Mouse (Mus musculus) CD4-positive, CD25-positive, alpha-beta regulatory T cell, adult 9 weeks (primary cell): ENCODE measurements around the gene Tsen54. TPM values are rescaled to one million over a fixed set of nuclear protein-coding genes. Genes with fewer than 3 reads are reported as not detected.

Source experiments
- polyA plus RNA-seq: library from polyadenylated mRNA; unstranded; fragments of 100-300 nt; shearing (Covaris generic); gene quantifications from one replicate; pipeline ENCODE4 v1.2.1, GENCODE M21; 2017

The Tsen54 gene
- polyA plus RNA-seq = 13.0 TPM

GRCm38 (mm10) chr11:115814605-115815450, at the start of gene Tsen54:
Gene Tsen54, plus strand, starts transcription at chr11:115814724.

GRCm38 (mm10) chr11:115765103-115765606, 49.4 kb upstream of the Tsen54 start, which contains the start of gene Tmem94:
Gene Tmem94, plus strand, starts transcription at chr11:115765433.

GRCm38 (mm10) chr11:115813507-115814296, 822 bp upstream of the Tsen54 start, which contains the start of gene Caskin2:
Gene Caskin2, minus strand, starts transcription at chr11:115813639.

GRCm38 (mm10) chr11:115823774-115824740, 9.5 kb downstream of the Tsen54 start, which contains the start of gene Llgl2:
Gene Llgl2, plus strand, starts transcription at chr11:115824049.

GRCm38 (mm10) chr11:115858354-115858753, 43.8 kb downstream of the Tsen54 start, which contains the start of gene Myo15b:
Gene Myo15b, plus strand, starts transcription at chr11:115858406.

Other genes with a start within 250 kb of the Tsen54 start
- gene Mrps7, start 210.8 kb upstream of the Tsen54 start, polyA plus RNA-seq = 68.3 TPM
- gene Gga3, start 210.7 kb upstream of the Tsen54 start, polyA plus RNA-seq = 71.5 TPM
- gene Mif4gd, start 201.8 kb upstream of the Tsen54 start, polyA plus RNA-seq = 198 TPM
- 70.8 TPM for gene Slc25a19, start 186.4 kb upstream of the Tsen54 start, polyA plus RNA-seq
- gene Grb2, start 106.1 kb upstream of the Tsen54 start, polyA plus RNA-seq = 10.7 TPM
- 35.9 TPM for gene Tmem94, start 49.3 kb upstream of the Tsen54 start, polyA plus RNA-seq
- gene Caskin2, start 1.1 kb upstream of the Tsen54 start, polyA plus RNA-seq = 2.9 TPM
- gene Llgl2, start 9.3 kb downstream of the Tsen54 start, polyA plus RNA-seq = 35.4 TPM
- gene Myo15b, start 43.7 kb downstream of the Tsen54 start, polyA plus RNA-seq = 0.24 TPM
- 0.38 TPM for gene Smim5, start 85.2 kb downstream of the Tsen54 start, polyA plus RNA-seq
- gene Smim6, start 97.3 kb downstream of the Tsen54 start, polyA plus RNA-seq = 0.86 TPM
- 48.9 TPM for gene Sap30bp, start 118.6 kb downstream of the Tsen54 start, polyA plus RNA-seq
- 23.0 TPM for gene Recql5, start 118.8 kb downstream of the Tsen54 start, polyA plus RNA-seq
- 0.07 TPM for gene Itgb4, start 160.0 kb downstream of the Tsen54 start, polyA plus RNA-seq
- 40.7 TPM for gene Galk1, start 198.0 kb downstream of the Tsen54 start, polyA plus RNA-seq
- gene H3f3b, start 213.2 kb downstream of the Tsen54 start, polyA plus RNA-seq = 1,313 TPM
- gene Unk, start 215.6 kb downstream of the Tsen54 start, polyA plus RNA-seq = 41.0 TPM